Comparison of ENCODE assay signal across 8 mouse cellular contexts in the genomic region with DNA sequence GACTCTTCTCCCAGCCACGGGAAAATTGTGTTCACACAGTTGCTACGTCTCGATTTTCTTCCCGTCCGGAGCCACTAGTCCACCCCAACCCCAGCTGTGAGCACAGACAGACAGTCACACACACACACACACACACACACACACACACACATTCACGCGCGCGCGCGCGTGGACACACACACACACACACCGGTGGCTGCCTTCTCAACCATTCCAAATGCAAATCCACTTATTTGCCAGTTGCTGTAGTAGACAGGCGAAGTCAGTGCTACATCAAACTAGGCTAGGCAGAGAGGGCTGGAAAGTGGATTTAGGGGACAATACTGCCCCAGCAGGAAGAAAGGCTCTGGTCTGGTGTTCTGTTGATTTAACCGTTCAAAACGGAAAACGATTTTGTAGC.
DNase-seq lines count a peak whose midpoint lies in the region; ATAC-seq and TF ChIP-seq lines count a peak whose summit lies in the region.

No protein-coding gene starts in this region.

- no peak overlapping the region for H3K9ac ChIP-seq in lung, embryonic 14.5 days
- H3K9ac ChIP-seq in heart, embryonic 16.5 days (ENCODE audit: low read length), result peak overlapping the region; percentile 84
- no peak overlapping the region for H3K9ac ChIP-seq in liver, embryonic 13.5 days

- no peaks in the 10 kb centered on the region for H3K9me3 ChIP-seq in lung, embryonic 14.5 days (ENCODE audit: low read depth, low read length)
- H3K9me3 ChIP-seq in heart, embryonic 16.5 days (replicated peaks; ENCODE audit: control insufficient read depth, low read length), result no peaks in the 10 kb centered on the region
- H3K9me3 ChIP-seq in liver, embryonic 13.5 days (replicated peaks), result no peaks in the 10 kb centered on the region

- H3K4me1 ChIP-seq in lung, embryonic 14.5 days (ENCODE audit: insufficient read depth), result no peaks in the 10 kb centered on the region
- peaks cover 13% of the 10 kb centered on the region; the same call in 1 of the 2 replicates for H3K4me1 ChIP-seq in heart, embryonic 16.5 days (ENCODE audit: control insufficient read depth, insufficient read depth, low read length)
- H3K4me1 ChIP-seq in liver, embryonic 13.5 days (replicated peaks), result peaks cover 25% of the 10 kb centered on the region

- H3K27me3 ChIP-seq in lung, embryonic 14.5 days (ENCODE audit: insufficient read depth, low read length), result peaks cover 42% of the 10 kb centered on the region
- H3K27me3 ChIP-seq in heart, embryonic 16.5 days (ENCODE audit: control insufficient read depth, insufficient read depth, low read length), result peaks cover 10% of the 10 kb centered on the region
- peaks cover 73% of the 10 kb centered on the region for H3K27me3 ChIP-seq in liver, embryonic 13.5 days

- no peak for DNase-seq in cerebellum, adult 9-10 months
- peak; percentile 59 for DNase-seq in lung, embryonic 14.5 days
- no peak for DNase-seq in lung, postnatal 36 days
- DNase-seq in liver, embryonic 13.5 days, result no peak
- no peak for DNase-seq in yolk sac, embryonic 10.5 days (ENCODE audit: low spot score)

- ATAC-seq in cerebellum, adult (ENCODE audit: insufficient number of reproducible peaks, low FRiP score, low TSS enrichment), result peak; percentile 26
- no peak for ATAC-seq in lung, embryonic 14.5 days (ENCODE audit: insufficient read depth)
- no peak for ATAC-seq in heart, embryonic 16.5 days (replicated peaks; ENCODE audit: extremely low read depth, insufficient read depth, low FRiP score)
- ATAC-seq in liver, embryonic 13.5 days (ENCODE audit: low read depth), result no peak
- no peak for ATAC-seq in CD4-positive, CD25-positive, alpha-beta regulatory T cell, adult 4 months

- H3K4me2 ChIP-seq in lung, embryonic 14.5 days, result peak overlapping the region; percentile 99
- H3K4me2 ChIP-seq in heart, embryonic 16.5 days (ENCODE audit: low read depth, low read length), result peak overlapping the region; percentile 100
- peak overlapping the region; percentile 80 for H3K4me2 ChIP-seq in liver, embryonic 13.5 days

- 2% methylated on average over 17 of the region's 17 CpGs for WGBS in lung, embryonic 14.5 days
- WGBS in heart, embryonic 16.5 days, result 4% methylated on average over 17 of the region's 17 CpGs
- WGBS in liver, embryonic 13.5 days (ENCODE audit: insufficient replicate concordance), result 5% methylated on average over 17 of the region's 17 CpGs

- H3K4me3 ChIP-seq in lung, embryonic 14.5 days (ENCODE audit: low read depth, low read length), result peak overlapping the region; percentile 62
- H3K4me3 ChIP-seq in heart, embryonic 16.5 days (ENCODE audit: low read length), result peak overlapping the region; percentile 92
- peak overlapping the region; percentile 63; the same call in 1 of the 2 replicates for H3K4me3 ChIP-seq in liver, embryonic 13.5 days (replicated peaks)

- no peak for TF ChIP-seq CTCF in lung, embryonic 14.5 days (IDR thresholded peaks at IDR 0.05; ENCODE audit: low read depth)

- H3K27ac ChIP-seq in lung, embryonic 14.5 days (ENCODE audit: low read depth), result no peak overlapping the region
- no peak overlapping the region for H3K27ac ChIP-seq in heart, embryonic 16.5 days (ENCODE audit: low read length)
- no peak overlapping the region for H3K27ac ChIP-seq in liver, embryonic 13.5 days

- H3K36me3 ChIP-seq in lung, embryonic 14.5 days (ENCODE audit: insufficient read depth), result no peaks in the 10 kb centered on the region
- H3K36me3 ChIP-seq in heart, embryonic 16.5 days (ENCODE audit: control insufficient read depth, insufficient read depth), result no peaks in the 10 kb centered on the region
- H3K36me3 ChIP-seq in liver, embryonic 13.5 days, result no peaks in the 10 kb centered on the region
